Mouse (Mus musculus): ENCODE measurements around the gene Hc.

Gene Hc

DNA sequence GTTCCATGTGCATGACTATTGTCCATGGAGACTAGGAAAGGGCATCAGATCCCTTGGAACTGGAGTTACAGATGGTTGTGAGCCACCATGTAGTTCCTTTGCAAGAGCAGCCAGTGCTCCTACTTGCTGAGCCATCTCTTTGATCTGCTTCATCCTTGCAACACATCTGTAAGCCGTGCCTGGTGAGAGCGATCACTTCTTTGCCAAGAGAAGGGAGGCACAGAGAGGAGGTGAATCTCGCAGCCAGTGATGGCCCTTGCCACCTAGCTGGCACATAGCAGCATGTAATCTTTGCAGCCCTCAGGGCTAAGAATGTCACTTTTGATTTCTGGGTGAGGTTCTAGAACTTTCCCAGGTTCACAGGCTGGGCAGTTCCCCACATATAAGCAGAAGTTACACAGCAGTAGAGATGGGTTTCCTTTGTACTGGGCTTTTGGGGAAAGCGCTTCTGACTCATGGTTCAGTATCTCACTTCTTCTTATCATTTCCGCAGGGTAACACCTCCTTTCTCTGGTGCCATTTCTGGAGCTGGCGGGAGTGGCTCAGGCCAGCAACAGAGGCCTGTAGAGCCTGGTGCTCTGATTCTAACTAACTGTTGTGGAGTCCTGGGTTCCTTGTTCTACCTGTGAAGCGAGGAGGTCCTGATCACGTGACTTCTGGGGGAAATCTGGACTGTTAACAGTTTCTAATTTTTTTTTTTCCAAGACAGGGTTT, 84.1 kb downstream of the Hc start:
- DNase-seq (ENCODE audit: low spot score), result no peak

DNA sequence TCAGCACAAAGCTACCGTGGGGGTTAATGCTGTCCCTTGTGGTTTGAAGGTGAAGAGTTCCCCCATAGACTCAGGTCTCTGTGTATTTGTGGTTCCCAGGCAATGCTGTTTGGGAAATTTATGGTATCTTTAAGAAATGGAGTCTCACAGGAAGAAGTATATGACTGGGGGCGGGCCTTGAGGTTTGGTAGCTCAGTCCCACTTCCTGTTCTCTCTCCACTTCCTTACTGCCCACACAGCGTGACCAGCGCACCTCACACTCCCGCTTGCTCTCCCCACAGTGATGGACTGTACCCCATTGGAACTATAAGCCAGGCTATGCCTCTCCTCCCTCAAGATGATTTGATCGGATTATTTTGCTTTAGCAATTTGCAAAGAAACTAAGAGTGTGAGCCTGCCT, 84.8 kb downstream of the Hc start:
- no peak for DNase-seq (ENCODE audit: low spot score)

DNA sequence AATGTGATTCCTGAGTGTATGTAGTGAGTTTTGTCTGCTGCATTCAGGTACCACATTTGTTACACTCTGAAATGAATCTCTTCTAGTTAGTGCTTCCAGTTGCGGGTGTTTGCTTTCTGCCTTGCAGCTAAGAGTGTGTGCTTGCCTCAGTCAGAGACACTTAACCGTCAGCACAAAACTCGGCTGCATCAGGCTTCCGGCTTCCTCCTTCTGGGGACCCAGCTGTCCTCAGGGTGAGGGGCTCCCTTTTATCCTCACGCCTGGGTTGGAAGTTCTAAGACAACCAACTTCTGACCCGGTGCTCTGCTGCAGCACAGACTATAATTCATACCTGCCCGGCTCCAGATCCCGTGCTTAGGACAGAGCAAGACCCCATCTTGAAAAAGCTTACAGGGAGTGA, 88.2 kb downstream of the Hc start:
- no peak for DNase-seq (ENCODE audit: low spot score)

DNA sequence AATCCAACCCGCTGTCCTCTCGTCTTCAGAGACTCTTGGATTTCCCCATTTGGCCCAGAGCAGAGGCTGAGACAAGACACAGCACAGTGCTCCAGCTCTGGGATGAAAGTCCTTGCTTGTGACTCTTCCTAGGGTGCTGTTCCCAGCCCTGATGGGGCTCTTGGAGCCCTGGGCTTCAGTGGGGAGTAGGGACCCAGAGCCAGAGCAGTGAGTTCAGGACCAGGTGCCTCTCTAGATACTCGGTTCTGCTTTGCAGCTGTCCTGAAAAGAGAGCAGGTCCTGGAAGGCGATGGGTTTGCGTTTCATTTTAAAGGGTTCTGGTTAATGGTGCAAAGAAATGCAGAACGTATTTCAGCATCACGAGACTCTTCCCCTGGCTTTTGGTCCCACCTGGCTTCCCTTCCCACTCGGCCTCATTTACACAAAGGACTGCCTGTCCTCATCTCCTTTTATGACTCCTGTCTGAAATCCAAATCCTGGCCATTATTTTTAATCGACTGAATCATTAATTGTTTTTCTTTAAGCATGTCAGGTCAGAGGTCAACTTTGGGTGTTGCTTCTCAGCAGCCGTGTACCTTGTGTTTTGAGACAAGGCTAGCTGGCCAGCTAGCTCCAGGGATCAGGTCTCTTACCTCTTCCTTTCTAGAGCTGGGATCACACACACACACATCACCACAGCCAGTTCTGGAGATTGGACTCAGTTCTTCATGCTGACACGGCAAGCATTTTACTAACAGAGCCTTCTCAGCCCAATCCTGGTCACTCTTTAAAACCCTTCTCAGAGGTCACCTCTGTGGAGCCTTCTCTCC, 90.0 kb downstream of the Hc start:
- DNase-seq (ENCODE audit: low spot score), result no peak

DNA sequence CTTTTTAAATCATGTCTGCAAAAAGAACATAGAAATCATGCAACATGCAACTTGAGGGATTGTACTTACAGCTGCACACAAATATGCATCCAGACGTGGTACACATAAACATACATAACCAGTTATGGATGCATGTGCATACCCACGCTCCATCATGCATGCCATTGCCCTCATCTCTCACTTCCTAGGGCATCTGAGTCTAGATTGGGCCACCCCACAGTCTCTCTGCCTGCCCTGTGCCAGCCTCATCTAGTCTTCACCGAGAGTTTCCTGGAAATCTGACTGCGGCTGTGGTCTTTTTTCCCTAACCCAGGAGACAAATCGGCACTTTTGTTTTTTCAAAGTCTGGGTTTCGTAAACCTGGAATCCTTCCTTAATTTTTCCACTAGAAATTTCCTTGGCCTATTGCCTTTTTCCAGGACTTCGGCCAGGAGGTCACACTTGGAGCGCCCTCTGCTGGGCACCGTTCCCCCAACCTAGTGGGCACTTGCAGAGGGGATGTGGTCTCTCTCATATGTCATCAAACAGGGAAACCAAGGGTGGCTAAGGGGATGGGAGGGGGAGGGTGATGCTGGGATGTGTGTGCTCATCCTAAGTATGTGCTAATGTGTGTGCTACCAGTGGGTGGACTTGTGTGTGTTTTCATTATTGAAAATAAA, 91.0 kb downstream of the Hc start:
- DNase-seq (ENCODE audit: low spot score), result peak; percentile 76

DNA sequence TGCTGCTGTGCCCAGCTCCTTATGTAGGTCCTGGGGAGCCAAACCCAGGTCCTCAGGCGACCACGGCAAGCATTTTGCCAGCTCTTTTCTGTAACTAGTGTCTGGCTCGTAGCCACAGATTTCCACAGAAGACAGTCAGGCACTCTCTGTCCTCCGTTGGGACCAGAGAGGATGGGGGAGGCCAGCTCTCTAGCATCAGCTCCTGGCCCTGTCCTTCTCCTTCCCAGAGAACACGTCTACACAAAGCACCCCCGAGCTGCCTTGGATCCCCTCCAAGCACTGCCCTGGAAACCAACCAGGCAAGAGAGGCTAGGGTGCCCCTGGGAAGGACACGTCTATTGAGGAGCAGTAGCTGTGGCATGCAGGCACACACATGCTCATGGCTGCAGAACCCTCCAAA, 92.1 kb downstream of the Hc start:
- DNase-seq (ENCODE audit: low spot score), result no peak

DNA sequence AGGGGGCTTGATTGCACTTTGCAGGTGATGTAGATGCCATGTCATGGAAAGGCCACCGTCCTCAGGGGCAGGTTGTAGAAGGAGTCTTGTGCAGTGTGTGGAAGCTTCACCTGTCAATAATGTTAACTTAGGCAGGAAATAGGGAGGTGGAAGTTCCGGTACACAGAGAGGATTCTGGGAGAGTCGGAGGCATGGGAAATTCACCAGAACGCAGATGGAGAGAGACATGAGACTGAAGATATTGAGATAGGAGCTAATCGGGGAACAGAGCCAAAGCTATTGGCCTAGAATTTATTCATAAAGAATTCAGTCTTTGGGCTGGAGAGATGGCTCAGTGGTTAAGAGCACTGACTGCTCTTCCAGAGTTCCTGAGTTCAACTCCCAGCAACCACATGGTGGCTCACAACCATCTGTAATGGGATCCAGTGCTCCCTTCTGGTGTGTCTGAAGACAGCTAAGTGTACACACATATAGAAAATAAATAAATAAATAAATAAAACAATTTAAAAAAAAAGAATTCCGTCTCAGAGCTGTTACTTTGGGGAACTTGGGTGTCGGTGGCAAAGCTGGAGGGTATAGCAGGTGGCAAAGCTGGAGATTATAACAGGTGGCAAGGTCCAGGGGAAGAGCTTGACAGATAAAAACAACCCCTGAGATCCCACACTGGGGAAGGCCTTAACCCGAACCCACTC, 94.8 kb downstream of the Hc start:
- no peak for DNase-seq (ENCODE audit: low spot score)

DNA sequence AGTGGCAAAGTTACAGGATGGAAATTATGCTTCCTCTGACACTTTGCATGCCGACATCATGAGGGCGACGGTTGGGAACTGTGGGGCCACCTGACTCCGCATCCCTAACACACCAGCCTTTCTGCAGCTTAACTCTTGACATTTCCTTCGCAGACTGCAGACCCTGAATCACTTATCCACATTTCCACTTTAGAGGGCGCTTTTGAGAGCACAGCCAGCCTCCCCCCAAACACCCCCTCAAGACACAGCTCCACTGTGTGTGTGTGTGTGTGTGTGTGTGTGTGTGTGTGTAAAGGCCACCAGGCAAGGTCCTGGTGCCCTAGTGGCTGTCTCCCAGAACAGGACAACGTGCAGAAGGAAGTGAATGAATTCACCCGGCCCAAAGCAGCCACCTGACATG, 95.4 kb downstream of the Hc start:
- DNase-seq (ENCODE audit: low spot score), result no peak

DNA sequence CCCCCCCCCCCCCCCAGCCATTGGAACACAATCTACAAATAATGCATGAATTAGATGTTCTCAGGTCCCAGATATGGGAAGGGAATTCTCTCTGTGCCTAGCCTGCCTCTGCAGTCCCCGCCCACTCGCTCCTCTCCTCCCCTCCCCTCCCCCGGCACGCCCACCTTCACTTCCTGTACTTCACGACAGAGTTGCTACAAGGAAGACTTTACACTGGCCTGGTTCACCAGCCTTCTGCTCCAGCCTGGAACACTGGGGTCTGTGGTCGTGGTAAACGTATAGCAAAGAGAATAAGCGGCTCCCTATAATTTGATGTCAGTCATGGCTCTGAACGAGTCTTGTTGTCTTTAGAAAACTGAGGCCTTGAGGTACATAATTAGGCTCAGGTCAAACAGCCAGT, 95.9 kb downstream of the Hc start:
- DNase-seq (ENCODE audit: low spot score), result no peak

DNA sequence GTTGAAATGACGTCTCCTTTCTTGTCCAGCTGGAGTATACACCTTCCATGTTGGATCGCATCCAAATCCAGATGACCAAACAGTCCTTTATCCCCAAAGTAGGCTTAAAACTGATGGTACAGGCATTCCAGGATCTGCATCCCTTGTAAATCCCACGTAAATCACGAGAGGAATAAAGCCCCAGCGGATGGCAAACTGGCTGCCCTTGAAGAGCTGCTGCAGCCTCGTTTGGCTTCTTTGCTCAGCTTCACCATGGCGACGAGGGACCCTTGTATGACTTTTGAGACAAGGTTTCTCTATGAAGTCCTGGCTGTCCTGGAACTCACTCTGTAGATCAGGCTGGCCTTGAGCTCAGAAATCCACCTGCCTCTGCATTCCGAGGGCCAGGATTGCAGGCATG, 96.6 kb downstream of the Hc start:
- DNase-seq (ENCODE audit: low spot score), result no peak

DNA sequence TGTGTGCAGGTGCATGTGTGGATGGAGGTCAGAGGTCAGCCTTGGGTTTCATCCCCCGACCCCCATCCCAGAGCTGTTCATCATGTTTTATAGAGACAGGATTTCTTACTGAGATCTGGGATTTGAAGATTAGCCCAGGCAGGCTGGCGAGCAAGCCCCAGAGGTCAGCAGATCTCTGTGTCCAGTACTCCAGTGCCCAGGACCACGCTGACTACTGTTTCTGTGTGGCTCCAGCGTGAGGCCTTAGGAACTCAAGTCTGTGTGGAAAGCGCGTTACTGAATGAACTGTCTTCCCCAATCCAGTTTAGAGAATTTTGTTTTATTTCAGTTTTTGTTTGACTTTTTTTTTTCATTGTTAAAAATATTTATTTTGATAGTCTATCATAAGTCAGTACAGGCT, 97.0 kb downstream of the Hc start:
- DNase-seq (ENCODE audit: low spot score), result no peak

DNA sequence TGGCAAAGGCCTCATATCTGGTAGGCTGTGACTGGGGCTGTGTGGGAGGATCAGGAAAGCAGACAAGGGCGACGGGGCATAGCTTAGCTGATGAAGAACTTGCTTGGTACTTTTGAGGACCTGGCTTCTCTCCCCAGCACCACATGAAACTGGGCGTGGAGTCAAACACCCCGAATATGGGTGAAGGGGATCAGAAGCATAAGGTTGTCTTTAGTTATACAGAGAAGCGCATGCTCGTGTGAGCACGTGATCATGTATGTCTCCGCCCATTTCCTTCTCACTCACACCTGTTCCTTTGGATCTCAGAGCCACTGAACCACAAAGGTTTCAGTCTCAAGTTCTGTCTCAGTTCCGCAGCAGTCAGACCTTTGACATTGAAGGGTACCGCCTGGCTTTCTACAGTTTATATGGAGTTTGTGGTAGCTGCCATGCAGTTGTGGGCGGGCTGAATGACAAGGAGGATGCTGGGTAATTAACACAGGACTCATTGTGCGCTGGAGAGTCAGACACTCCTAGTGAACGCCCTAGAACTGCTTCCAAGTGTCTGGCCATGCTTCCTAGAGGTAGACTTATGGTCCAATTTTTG, 97.8 kb downstream of the Hc start:
- DNase-seq (ENCODE audit: low spot score), result no peak

DNA sequence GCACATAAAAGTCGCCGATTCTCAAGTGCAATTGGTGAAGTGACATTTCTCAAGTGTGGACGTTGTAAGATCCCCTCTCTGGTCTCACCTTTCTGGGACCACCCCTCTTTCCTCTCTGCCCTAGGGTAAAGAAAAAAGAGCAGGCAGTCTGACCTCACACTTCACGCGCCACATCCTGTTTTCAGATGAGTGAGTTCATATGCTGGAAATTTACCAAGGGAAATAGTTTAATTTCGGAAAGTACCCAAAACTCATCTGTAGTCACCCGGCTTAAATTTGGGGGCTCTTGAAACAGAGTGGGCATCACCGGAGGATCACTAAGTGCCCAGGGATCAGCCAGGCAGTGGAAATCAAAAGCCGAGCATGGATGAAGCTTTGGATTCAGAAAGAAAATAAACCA, 98.3 kb downstream of the Hc start:
- no peak for DNase-seq (ENCODE audit: low spot score)

DNA sequence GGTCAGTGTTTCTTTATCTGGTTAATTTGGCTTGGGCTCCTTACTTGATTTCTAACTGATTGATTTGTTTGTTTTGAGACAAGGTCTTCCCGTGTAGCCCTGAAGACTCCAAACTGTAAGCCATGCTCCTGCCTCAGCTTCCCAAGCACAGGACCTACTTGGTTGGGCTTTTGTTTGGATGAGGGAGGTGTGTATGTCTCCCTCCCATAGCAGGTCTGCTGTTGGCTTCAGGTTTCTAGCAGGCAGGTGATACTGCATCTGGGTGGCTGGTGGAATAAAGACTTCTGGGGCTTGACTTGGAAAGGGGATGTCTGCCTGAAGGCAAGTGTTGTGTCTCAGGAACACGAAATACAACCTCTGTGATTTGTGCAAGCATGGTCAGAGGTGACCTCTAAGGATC, 99.0 kb downstream of the Hc start:
- no peak for DNase-seq (ENCODE audit: low spot score)

DNA sequence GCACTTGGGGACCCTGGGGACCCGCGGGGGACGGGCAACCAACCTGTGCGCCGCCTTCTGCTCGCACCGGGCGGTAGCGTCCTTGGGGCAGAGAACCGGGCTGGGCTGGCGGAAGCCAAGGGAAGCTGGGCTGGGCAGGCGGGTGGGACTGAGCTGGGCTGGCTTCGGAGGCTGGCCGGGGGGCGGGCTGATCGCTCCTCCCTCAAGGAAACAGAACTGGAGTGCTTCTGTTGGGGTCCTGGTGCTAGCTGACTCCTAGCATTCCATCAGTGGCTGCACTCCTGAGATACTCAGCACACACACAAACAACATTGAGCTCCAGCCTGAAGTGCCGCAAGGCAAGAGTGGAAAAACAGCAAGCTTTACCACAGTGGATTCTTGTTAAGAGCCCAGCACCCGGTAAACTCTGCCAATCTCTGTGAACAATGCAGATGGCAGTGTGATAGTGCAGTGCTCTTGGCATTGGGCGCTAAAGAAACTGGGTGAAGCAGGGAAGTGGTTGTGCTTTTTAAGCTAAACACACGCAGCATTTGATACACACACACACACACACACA, 99.7 kb downstream of the Hc start, which contains the start of gene Traf1:
Traf1 (minus strand) TSS at position 292 of the 556 bp plus-strand sequence.
- no peak for DNase-seq (ENCODE audit: low spot score)

DNA sequence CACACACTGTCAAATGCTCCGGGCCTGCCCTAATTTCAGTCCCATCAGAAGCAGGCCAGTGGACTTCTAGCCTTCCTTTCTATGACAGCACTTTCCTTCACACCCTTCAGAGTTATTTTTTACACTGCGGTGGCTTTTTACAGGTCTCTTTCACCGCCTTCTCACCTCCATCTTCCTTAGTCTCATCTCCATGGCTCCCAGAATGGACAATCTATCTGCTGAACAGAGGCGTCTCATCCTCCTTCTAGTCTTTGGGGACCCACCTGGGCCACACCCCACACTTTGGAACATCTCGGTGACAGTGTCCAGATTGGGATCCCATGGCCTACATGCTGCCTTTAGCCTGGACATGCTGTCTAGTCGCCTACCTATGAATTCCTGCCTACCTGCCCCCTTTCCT, 100.3 kb downstream of the Hc start:
- DNase-seq (ENCODE audit: low spot score), result no peak

DNA sequence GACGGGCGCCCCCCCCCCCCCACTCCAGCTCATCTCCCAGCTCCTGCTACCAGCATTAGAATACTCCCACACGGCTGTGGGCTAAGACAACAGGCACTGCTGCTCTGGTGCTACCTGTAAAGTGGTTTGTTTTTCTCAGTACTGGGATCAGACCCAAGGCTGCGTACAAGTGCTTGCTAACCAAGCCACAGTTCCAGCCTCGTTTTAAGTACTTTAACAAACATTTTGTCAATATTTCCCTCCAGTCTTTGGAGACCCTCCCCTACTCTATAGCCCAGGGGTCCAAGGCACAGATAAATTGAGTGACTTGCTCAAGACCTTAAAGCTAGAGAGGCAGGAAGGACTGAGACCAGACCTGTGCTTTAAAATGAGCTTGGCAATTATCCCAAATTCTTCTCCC, 100.8 kb downstream of the Hc start:
- no peak for DNase-seq (ENCODE audit: low spot score)

DNA sequence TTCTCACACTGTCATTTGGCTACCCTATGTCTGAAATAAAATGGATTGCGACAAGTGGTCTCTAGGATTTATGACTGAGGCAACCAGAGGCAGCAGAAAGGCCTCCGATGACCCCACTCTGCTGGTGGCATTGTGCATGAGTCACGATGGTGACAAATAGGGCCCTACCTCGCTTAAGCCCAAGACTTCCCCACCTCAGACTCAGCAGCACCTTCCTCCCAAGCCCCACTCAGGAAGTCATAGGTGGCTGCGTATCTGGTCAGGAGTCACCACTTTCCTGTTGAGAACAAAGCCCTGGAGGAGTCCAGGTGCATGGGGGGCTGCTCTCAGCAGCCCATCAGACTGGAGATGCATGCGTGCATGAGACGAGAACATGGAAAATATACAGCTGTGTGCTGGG, 102.7 kb downstream of the Hc start:
- no peak for DNase-seq (ENCODE audit: low spot score)

DNA sequence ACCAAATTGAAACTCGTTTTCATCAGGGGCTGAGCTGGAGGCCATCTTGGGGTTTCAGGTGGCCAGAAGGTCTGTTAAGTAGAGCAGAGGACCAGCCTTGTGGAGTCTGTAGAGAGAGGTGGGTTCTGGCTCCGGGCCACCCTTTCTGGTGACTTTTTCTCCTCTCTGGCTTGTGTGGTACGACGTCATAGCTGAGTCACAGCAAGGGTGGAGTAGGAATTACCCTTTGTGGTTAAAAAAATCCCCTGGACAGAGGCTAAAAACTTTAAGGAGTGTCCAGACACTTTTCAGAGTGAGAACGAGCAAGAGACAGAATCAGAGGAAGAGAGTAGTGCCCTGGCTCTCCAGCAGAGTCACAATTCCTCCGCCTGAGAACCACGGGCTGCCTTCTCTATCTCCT, 103.2 kb downstream of the Hc start:
- DNase-seq (ENCODE audit: low spot score), result no peak

DNA sequence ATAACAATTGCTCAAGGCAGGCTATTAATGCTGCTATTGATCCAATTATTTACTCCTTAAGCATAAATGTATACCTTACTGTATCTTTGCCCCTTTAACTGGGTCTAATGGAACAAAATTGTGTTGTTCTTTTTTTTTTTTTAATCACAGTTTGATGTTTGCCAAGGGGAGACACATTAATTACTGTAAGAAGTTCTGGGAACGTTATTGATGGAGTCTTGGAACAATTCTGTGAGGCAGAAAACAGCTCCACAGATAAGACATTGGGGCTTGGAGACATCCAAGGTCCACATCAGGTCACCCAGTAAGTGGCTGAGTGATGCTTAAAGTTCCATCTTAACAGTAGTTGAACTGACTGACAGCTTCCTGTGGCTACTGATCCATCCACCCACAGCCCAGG, 103.8 kb downstream of the Hc start:
- no peak for DNase-seq (ENCODE audit: low spot score)

DNA sequence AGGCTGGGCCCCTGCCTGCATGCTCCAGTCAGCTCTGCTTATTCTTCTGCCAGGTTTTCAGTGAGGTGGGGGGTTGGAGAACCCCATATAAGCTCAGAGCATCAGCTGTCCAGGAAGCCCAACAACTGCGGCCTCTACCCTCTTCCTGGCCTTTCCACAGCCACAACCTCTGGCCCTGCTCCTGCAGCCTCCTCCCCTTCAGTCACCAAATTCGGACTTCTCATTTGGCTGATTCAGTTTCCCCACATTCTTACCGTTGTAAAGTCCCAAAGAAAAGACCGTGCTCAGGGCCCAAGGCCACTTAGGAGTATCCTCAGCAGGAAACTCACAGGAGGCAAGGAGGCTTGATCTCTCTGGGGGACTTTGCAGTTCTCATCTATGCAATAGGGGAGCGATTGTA, 104.3 kb downstream of the Hc start:
- DNase-seq (ENCODE audit: low spot score), result no peak

DNA sequence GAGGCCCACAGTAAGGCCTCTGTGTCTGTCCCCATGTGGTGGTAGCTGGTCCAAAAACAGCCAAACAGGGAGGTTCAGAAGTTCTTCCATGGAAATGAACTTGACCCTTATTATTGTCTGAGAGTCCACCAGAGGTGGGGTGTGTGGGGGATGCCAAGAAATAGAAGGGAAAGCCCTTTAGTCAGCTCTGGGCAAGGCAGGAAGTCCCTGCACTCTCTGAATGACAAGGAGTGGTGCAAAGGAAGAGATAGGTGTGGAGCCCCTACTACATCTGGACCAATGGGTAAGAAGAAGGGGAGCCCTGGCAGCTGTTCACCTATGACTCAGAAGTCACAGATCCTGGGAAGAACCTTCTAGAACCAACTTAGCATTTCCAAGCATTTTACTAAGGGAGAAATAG, 106.9 kb downstream of the Hc start:
- no peak for DNase-seq (ENCODE audit: low spot score)

Data from adipocyte (in vitro differentiated cells).